Mouse (Mus musculus): ENCODE measurements around the gene Prkar2a.

Prkar2a gene

GRCm38 (mm10) chr9:108752142-108752920, 63.2 kb downstream of the Prkar2a start:
- no peak for DNase-seq (ENCODE audit: low spot score)

GRCm38 (mm10) chr9:108753326-108753725, 64.2 kb downstream of the Prkar2a start:
- peak; percentile 29 for DNase-seq (ENCODE audit: low spot score)

GRCm38 (mm10) chr9:108753976-108754375, 64.9 kb downstream of the Prkar2a start:
- DNase-seq (ENCODE audit: low spot score): no peak

- no peak for DNase-seq (ENCODE audit: low spot score)
These were observed 65.3 kb downstream of the Prkar2a start for GRCm38 (mm10) chr9:108754423-108754822.

- DNase-seq (ENCODE audit: low spot score): no peak
These were observed 68.3 kb downstream of the Prkar2a start for GRCm38 (mm10) chr9:108757406-108757805.

GRCm38 (mm10) chr9:108759121-108759520, 70.0 kb downstream of the Prkar2a start:
- DNase-seq (ENCODE audit: low spot score): no peak

- DNase-seq (ENCODE audit: low spot score): no peak
These were observed 70.7 kb downstream of the Prkar2a start for GRCm38 (mm10) chr9:108759805-108760204.

GRCm38 (mm10) chr9:108761561-108761960, 72.4 kb downstream of the Prkar2a start:
- no peak for DNase-seq (ENCODE audit: low spot score)

- DNase-seq (ENCODE audit: low spot score): no peak
These were observed 75.9 kb downstream of the Prkar2a start for GRCm38 (mm10) chr9:108764971-108765370.

GRCm38 (mm10) chr9:108776614-108777013, 87.5 kb downstream of the Prkar2a start:
- DNase-seq (ENCODE audit: low spot score): no peak

- no peak for DNase-seq (ENCODE audit: low spot score)
These were observed 88.2 kb downstream of the Prkar2a start for GRCm38 (mm10) chr9:108777276-108777675.

- no peak for DNase-seq (ENCODE audit: low spot score)
These were observed 91.8 kb downstream of the Prkar2a start for GRCm38 (mm10) chr9:108780959-108781358.

GRCm38 (mm10) chr9:108781891-108782290, 92.8 kb downstream of the Prkar2a start:
- DNase-seq (ENCODE audit: low spot score): no peak

GRCm38 (mm10) chr9:108782836-108783547, 93.9 kb downstream of the Prkar2a start:
- DNase-seq (ENCODE audit: low spot score): no peak

GRCm38 (mm10) chr9:108783548-108784463, 94.7 kb downstream of the Prkar2a start, which contains the start of gene Ip6k2:
Gene Ip6k2, plus strand, starts transcription at chr9:108783796.
- DNase-seq (ENCODE audit: low spot score): peak; percentile 94

GRCm38 (mm10) chr9:108785416-108785815, 96.3 kb downstream of the Prkar2a start:
- no peak for DNase-seq (ENCODE audit: low spot score)

GRCm38 (mm10) chr9:108786494-108786893, 97.4 kb downstream of the Prkar2a start:
- no peak for DNase-seq (ENCODE audit: low spot score)

GRCm38 (mm10) chr9:108787080-108787479, 98.0 kb downstream of the Prkar2a start:
- DNase-seq (ENCODE audit: low spot score): no peak

- no peak for DNase-seq (ENCODE audit: low spot score)
These were observed 99.6 kb downstream of the Prkar2a start for GRCm38 (mm10) chr9:108788713-108789112.

- DNase-seq (ENCODE audit: low spot score): no peak
These were observed 103.2 kb downstream of the Prkar2a start for GRCm38 (mm10) chr9:108792307-108792706.

- no peak for DNase-seq (ENCODE audit: low spot score)
These were observed 103.6 kb downstream of the Prkar2a start for GRCm38 (mm10) chr9:108792730-108793129.

GRCm38 (mm10) chr9:108795281-108795680, 106.2 kb downstream of the Prkar2a start:
- DNase-seq (ENCODE audit: low spot score): no peak

Measured in ovary, postnatal 14 days (tissue).